Mouse (Mus musculus) heart, embryonic 15.5 days (tissue): ENCODE measurements around the gene Rbfox1. TPM values are rescaled to one million over a fixed set of nuclear protein-coding genes. Genes with fewer than 3 reads are reported as not detected.

Source experiments
- ATAC-seq: fragments of 200-750 bp; cut with Nextera tagmentation; replicated peaks from 2 replicates; pipeline ENCODE4 v1.8.0; 2017; ENCODE audit warnings: low read depth, moderate TSS enrichment; ENCODE audit not compliant: insufficient number of reproducible peaks, insufficient read depth, low FRiP score
- H3K27ac ChIP-seq: fragments of 300-500 bp; sonication (generic); 2 replicates; pipeline ENCODE4 v1.5.1; 2015; ENCODE audit warnings: mild to moderate bottlenecking, inconsistent platforms
- H3K27me3 ChIP-seq: fragments of 300-500 bp; sonication (generic); 2 replicates; pipeline ENCODE4 v1.6.1; 2015; ENCODE audit warnings: inconsistent platforms
- H3K36me3 ChIP-seq: fragments of 300-500 bp; sonication (generic); 2 replicates; pipeline ENCODE4 v1.6.1; 2015; ENCODE audit warnings: mild to moderate bottlenecking, inconsistent platforms
- H3K4me1 ChIP-seq: fragments of 300-500 bp; sonication (generic); replicated peaks from 2 replicates; pipeline ENCODE4 v1.6.1; 2015; ENCODE audit warnings: inconsistent platforms
- H3K4me2 ChIP-seq: fragments of 300-500 bp; sonication (generic); 2 replicates; pipeline ENCODE4 v1.6.1; 2015; ENCODE audit warnings: inconsistent platforms, mild to moderate bottlenecking, moderate library complexity
- H3K4me3 ChIP-seq: fragments of 300-500 bp; sonication (generic); 2 replicates; pipeline ENCODE4 v1.5.1; 2015; ENCODE audit warnings: mild to moderate bottlenecking, inconsistent platforms
- H3K9ac ChIP-seq: fragments of 300-500 bp; sonication (generic); 2 replicates; pipeline ENCODE4 v1.6.1; 2015; ENCODE audit warnings: mild to moderate bottlenecking, inconsistent platforms
- H3K9me3 ChIP-seq: fragments of 300-500 bp; sonication (generic); replicated peaks from 2 replicates; pipeline ENCODE4 v1.6.1; 2016; ENCODE audit warnings: inconsistent platforms
- WGBS: fragments of 180-500 bp; shearing (Covaris S2); methylation state at CpG from one replicate; pipeline ENCODE4 v1.1.7; 2015; ENCODE audit warnings: mixed read lengths; 5-methylcytosine and 5-hydroxymethylcytosine counted together
- polyA plus RNA-seq: library from polyadenylated mRNA; unstranded; fragments of >200 nt; fragmentation: Nextera tagmentation; extraction: Ambion mirVana; gene quantifications from 2 replicates; pipeline ENCODE4 v1.2.1, GENCODE M21; 2015

Gene Rbfox1
- polyA plus RNA-seq, 1 experiment from 2014 or later: 4.9 TPM

GRCm38 (mm10) chr16:6906001-6906400 lies 1020.8 kb downstream of the Rbfox1 start:
- no peak overlapping the region for H3K9ac ChIP-seq
- no peak overlapping the region for H3K27ac ChIP-seq
- no peaks in the 10 kb centered on the region for H3K4me1 ChIP-seq
- H3K4me2 ChIP-seq: no peak overlapping the region
- 58% methylated on average over 2 of the region's 2 CpGs for WGBS
- no peak overlapping the region for H3K4me3 ChIP-seq
- no peaks in the 10 kb centered on the region for H3K27me3 ChIP-seq
- H3K36me3 ChIP-seq: no peaks in the 10 kb centered on the region
- ATAC-seq: no peak
- H3K9me3 ChIP-seq: no peaks in the 10 kb centered on the region

GRCm38 (mm10) chr16:6907550-6907949 lies 1022.4 kb downstream of the Rbfox1 start:
- no peak overlapping the region for H3K4me2 ChIP-seq
- no peaks in the 10 kb centered on the region for H3K27me3 ChIP-seq
- no peaks in the 10 kb centered on the region for H3K4me1 ChIP-seq
- no peak overlapping the region for H3K27ac ChIP-seq
- H3K9me3 ChIP-seq: no peaks in the 10 kb centered on the region
- no peak overlapping the region for H3K4me3 ChIP-seq
- WGBS: 55% methylated on average over 6 of the region's 6 CpGs
- H3K36me3 ChIP-seq: no peaks in the 10 kb centered on the region
- no peak for ATAC-seq
- H3K9ac ChIP-seq: no peak overlapping the region

GRCm38 (mm10) chr16:6914531-6914930 lies 1029.4 kb downstream of the Rbfox1 start:
- Histone ChIP-seq H3K9ac (no peak overlapping the region), H3K36me3 (no peaks in the 10 kb centered on the region), H3K27ac (no peak overlapping the region), H3K9me3 (no peaks in the 10 kb centered on the region), H3K4me1 (no peaks in the 10 kb centered on the region), H3K4me3 (no peak overlapping the region), H3K4me2 (no peak overlapping the region), H3K27me3 (no peaks in the 10 kb centered on the region)
- ATAC-seq: no peak
- WGBS: 70% methylated on average over 4 of the region's 4 CpGs

- H3K4me1 ChIP-seq: no peaks in the 10 kb centered on the region
- no peak overlapping the region for H3K27ac ChIP-seq
- no peaks in the 10 kb centered on the region for H3K9me3 ChIP-seq
- 35% methylated on average over 3 of the region's 3 CpGs for WGBS
- no peak overlapping the region for H3K4me2 ChIP-seq
- ATAC-seq: no peak
- H3K27me3 ChIP-seq: no peaks in the 10 kb centered on the region
- H3K36me3 ChIP-seq: no peaks in the 10 kb centered on the region
- H3K9ac ChIP-seq: no peak overlapping the region
- H3K4me3 ChIP-seq: no peak overlapping the region
Measured at GRCm38 (mm10) chr16:6918641-6919040, 1033.5 kb downstream of the Rbfox1 start.

GRCm38 (mm10) chr16:6919681-6920080 lies 1034.5 kb downstream of the Rbfox1 start:
- ATAC-seq: no peak

GRCm38 (mm10) chr16:6927661-6928060 lies 1042.5 kb downstream of the Rbfox1 start:
- Histone ChIP-seq H3K9ac (no peak overlapping the region), H3K4me3 (no peak overlapping the region), H3K36me3 (no peaks in the 10 kb centered on the region), H3K4me1 (no peaks in the 10 kb centered on the region), H3K9me3 (no peaks in the 10 kb centered on the region), H3K4me2 (no peak overlapping the region), H3K27ac (no peak overlapping the region), H3K27me3 (no peaks in the 10 kb centered on the region)
- no peak for ATAC-seq
- WGBS: 55% methylated on average over 2 of the region's 2 CpGs

More at GRCm38 (mm10) chr16:6919681-6920080, 1034.5 kb downstream of the Rbfox1 start:
- no peak overlapping the region for H3K4me3 ChIP-seq
- H3K4me2 ChIP-seq: no peak overlapping the region
- H3K9ac ChIP-seq: no peak overlapping the region
- H3K4me1 ChIP-seq: no peaks in the 10 kb centered on the region
- H3K9me3 ChIP-seq: no peaks in the 10 kb centered on the region
- no peak overlapping the region for H3K27ac ChIP-seq
- no peaks in the 10 kb centered on the region for H3K36me3 ChIP-seq
- H3K27me3 ChIP-seq: no peaks in the 10 kb centered on the region
- WGBS: 31% methylated on average over 5 of the region's 5 CpGs

GRCm38 (mm10) chr16:6930795-6931194 lies 1045.6 kb downstream of the Rbfox1 start:
- Histone ChIP-seq H3K4me1 (no peaks in the 10 kb centered on the region), H3K9me3 (no peaks in the 10 kb centered on the region), H3K27ac (no peak overlapping the region), H3K4me3 (no peak overlapping the region), H3K9ac (no peak overlapping the region), H3K27me3 (no peaks in the 10 kb centered on the region), H3K36me3 (no peaks in the 10 kb centered on the region), H3K4me2 (no peak overlapping the region)
- no peak for ATAC-seq
- WGBS: 42% methylated on average over 3 of the region's 3 CpGs

- H3K27me3 ChIP-seq: no peaks in the 10 kb centered on the region
- no peaks in the 10 kb centered on the region for H3K4me1 ChIP-seq
- H3K9me3 ChIP-seq: no peaks in the 10 kb centered on the region
- H3K9ac ChIP-seq: no peak overlapping the region
- no peak overlapping the region for H3K4me3 ChIP-seq
- ATAC-seq: no peak
- 67% methylated on average over 6 of the region's 6 CpGs for WGBS
- no peak overlapping the region for H3K4me2 ChIP-seq
- H3K27ac ChIP-seq: no peak overlapping the region
- H3K36me3 ChIP-seq: no peaks in the 10 kb centered on the region
Measured at GRCm38 (mm10) chr16:6946151-6946550, 1061.0 kb downstream of the Rbfox1 start.

- Histone ChIP-seq H3K36me3 (no peaks in the 10 kb centered on the region), H3K27me3 (no peaks in the 10 kb centered on the region), H3K4me2 (no peak overlapping the region), H3K27ac (no peak overlapping the region), H3K4me1 (no peaks in the 10 kb centered on the region), H3K9ac (no peak overlapping the region), H3K9me3 (no peaks in the 10 kb centered on the region), H3K4me3 (no peak overlapping the region)
- no peak for ATAC-seq
- 77% methylated on average over 2 of the region's 2 CpGs for WGBS
Measured at GRCm38 (mm10) chr16:6949666-6950065, 1064.5 kb downstream of the Rbfox1 start.

- no peak overlapping the region for H3K4me2 ChIP-seq
- no peaks in the 10 kb centered on the region for H3K4me1 ChIP-seq
- no peaks in the 10 kb centered on the region for H3K27me3 ChIP-seq
- no peak overlapping the region for H3K27ac ChIP-seq
- 80% methylated on average over 6 of the region's 6 CpGs for WGBS
- no peaks in the 10 kb centered on the region for H3K36me3 ChIP-seq
- H3K9me3 ChIP-seq: no peaks in the 10 kb centered on the region
- H3K4me3 ChIP-seq: no peak overlapping the region
- no peak for ATAC-seq
- H3K9ac ChIP-seq: no peak overlapping the region
Measured at GRCm38 (mm10) chr16:6955102-6955675, 1070.0 kb downstream of the Rbfox1 start.

- no peak overlapping the region for H3K4me2 ChIP-seq
- no peak for ATAC-seq
- H3K4me3 ChIP-seq: no peak overlapping the region
- H3K27ac ChIP-seq: no peak overlapping the region
- no peaks in the 10 kb centered on the region for H3K4me1 ChIP-seq
- no peaks in the 10 kb centered on the region; the same call in 1 of the 2 replicates for H3K27me3 ChIP-seq
- H3K9me3 ChIP-seq: no peaks in the 10 kb centered on the region
- H3K9ac ChIP-seq: no peak overlapping the region
- 59% methylated on average over 2 of the region's 2 CpGs for WGBS
- no peaks in the 10 kb centered on the region for H3K36me3 ChIP-seq
Measured at GRCm38 (mm10) chr16:6961931-6962379, 1076.8 kb downstream of the Rbfox1 start.

- no peaks in the 10 kb centered on the region; the same call in 1 of the 2 replicates for H3K27me3 ChIP-seq
- H3K4me1 ChIP-seq: no peaks in the 10 kb centered on the region
- no peak overlapping the region for H3K27ac ChIP-seq
- no peak overlapping the region for H3K4me2 ChIP-seq
- H3K36me3 ChIP-seq: no peaks in the 10 kb centered on the region
- WGBS: 41% methylated on average over 5 of the region's 5 CpGs
- 0 out of 2 replicates have a peak, but pooled peaks have one; percentile 43 for ATAC-seq
- no peak overlapping the region for H3K4me3 ChIP-seq
- H3K9me3 ChIP-seq: no peaks in the 10 kb centered on the region
- H3K9ac ChIP-seq: no peak overlapping the region
Measured at GRCm38 (mm10) chr16:6962508-6962907, 1077.4 kb downstream of the Rbfox1 start.
